Mouse (Mus musculus): Measurements from ENCODE around the gene Cnot1.

GRCm38 (mm10) chr8:95678024-95678611 lies 129.1 kb downstream of the Cnot1 start:
- TF ChIP-seq POLR2A (IDR thresholded peaks at IDR 0.05; ENCODE audit: extremely low read depth, insufficient read depth, low read length), result no peak
- TF ChIP-seq CTCF (IDR thresholded peaks at IDR 0.05; ENCODE audit: low read depth, low read length), result no peak
